Mouse (Mus musculus): ENCODE data around the gene Golph3.

GRCm38 (mm10) chr15:12274053-12274769, 47.0 kb upstream of the Golph3 start:
- TF ChIP-seq EP300 (IDR thresholded peaks at IDR 0.05; ENCODE audit: insufficient read depth, low read depth, low read length) (no peak), CTCF (IDR thresholded peaks at IDR 0.05; ENCODE audit: low read depth, low read length) (peak; percentile 4), POLR2A (IDR thresholded peaks at IDR 0.05; ENCODE audit: insufficient read depth, low read length) (no peak)

Data from ES-Bruce4 (cell line).